Mouse (Mus musculus): ENCODE measurements around the gene Pars2.

Gene Pars2

GRCm38 (mm10) chr4:106704416-106704815, 53.5 kb downstream of the Pars2 start:
- DNase-seq (ENCODE audit: low spot score), result no peak
